Mouse (Mus musculus): Measurements from ENCODE around the gene Odf2.

Odf2 gene

DNA sequence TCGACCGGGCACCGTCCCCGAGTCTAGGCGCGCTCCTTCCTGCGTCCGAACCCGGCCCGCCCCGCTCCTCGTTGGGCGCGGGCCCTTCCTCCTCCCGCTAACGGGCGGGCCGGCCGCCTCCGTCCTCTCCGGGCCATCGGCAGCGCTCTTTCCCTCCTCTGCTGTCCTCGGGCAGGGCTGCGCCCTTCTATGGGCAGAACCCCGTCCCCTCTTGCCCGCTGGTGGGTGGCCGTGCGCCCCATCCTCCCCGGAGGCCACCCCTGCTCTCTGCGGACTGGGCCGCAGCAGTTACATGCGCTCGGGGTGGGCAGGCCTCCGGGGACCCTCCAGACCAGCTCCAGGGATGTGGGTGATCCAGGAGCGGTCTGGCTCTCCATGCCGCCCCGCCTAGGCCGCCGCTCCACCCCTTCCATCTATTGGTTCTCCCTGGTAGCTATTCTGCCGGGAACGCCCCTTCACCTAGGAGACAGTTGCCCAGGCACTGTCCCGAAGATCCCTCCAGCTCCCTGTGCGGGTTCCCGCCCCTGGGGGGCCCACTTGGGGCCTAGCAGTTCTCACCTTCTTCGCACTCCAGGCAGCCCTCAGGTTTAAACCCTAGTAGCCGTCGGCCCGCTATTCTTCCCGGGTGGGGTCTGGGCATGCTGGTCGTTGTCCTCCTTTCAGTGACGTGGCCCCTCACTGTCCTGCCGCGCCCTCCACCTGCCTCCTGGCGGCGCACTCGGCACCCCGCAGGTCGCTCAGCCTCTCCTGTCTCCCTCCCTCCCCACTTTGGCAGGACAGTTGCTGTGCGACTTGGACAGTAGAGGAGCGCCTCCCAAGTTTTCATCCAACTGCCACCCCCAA, 1.2 kb downstream of the Odf2 start:
- ChIA-PET CTCF (interaction anchor here (0.5 to 1.7 kb wide), 35 partner anchors 9 to 474 kb away, joined by 3 to 11 read pairs (median 4); partner anchors contain the start of genes Cercam (in 3 of the 4), Gle1 (in 1 of the 4), Miga2 (in 1 of the 4) and Slc27a4 (in 1 of the 4)), POLR2A (interaction anchor here (0.5 to 4.9 kb wide), 108 partner anchors 8 to 697 kb away, joined by 3 to 53 read pairs (median 4); partner anchors contain the start of genes Cercam (in 3 of the 4), Wdr34 (in 3 of the 4), Sptan1 (in 2 of the 4) and Tbc1d13 (in 2 of the 4))

DNA sequence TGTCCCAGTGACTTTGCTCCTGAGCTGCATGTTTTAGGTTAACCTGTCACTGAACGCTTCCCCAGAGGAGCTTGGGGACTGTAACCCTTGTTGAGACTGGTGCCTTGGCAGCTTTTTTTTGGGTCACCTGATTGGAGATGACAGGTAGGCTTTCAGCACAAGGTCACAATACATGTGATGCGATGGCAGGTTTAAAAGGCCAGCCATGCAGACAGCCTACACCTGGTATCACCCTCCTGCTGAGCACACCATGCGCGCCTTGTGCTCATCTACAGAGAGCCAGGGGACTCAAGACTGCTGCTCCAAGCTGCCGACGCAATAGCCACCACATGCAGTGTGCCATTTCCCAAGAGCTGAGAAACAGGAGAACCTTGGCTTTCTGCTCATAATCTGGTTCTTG, 2.8 kb downstream of the Odf2 start:
- ChIA-PET CTCF (interaction anchor here in 1 of 4 experiments (0.9 kb wide), 1 partner anchor 10 kb away, joined by 3 read pairs; no protein-coding TSS in a partner anchor), POLR2A (interaction anchor here (0.5 to 4.9 kb wide), 21 partner anchors 9 to 157 kb away, joined by 3 to 53 read pairs (median 4); partner anchors contain the start of gene Wdr34 (in 1 of the 4))

DNA sequence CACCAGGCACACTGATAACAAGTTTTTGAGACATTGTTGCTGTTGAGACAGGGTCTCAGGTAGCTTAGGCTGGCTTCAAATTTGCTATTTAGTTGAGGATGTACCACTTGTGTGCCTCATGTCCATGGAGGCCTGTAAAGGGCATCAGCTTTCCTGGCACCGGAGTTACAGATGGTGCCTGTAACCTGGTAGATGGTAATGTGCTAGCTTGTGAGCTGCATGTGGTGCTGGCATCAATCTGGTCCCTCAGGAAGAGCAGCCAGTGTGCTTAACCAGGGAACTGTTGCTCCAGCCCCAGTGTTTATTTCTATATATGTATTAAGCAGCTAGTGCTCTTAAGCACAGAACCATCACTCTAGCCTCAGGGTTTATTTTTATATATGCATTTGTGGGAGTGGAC, 7.0 kb downstream of the Odf2 start:
- POLR2A ChIA-PET, result interaction anchor here in 3 of 4 experiments (0.6 to 1.6 kb wide), 9 partner anchors 16 to 130 kb away, joined by 3 to 6 read pairs (median 3); no protein-coding TSS in a partner anchor

GRCm38 (mm10) chr2:29897366-29897765, 8.3 kb downstream of the Odf2 start:
- ChIA-PET CTCF (interaction anchor here in 1 of 4 experiments (0.6 kb wide), 1 partner anchor 12 kb away, joined by 4 read pairs; no protein-coding TSS in a partner anchor), POLR2A (interaction anchor here in 2 of 4 experiments (0.7 to 2.6 kb wide), 9 partner anchors 8 to 71 kb away, joined by 3 to 9 read pairs (median 3); partner anchors contain the start of gene Sptan1 (in 1 of the 2))

More for the DNA sequence above, 7.0 kb downstream of the Odf2 start:
- CTCF ChIA-PET, result interaction anchor here in 1 of 4 experiments (0.7 kb wide), 1 partner anchor 28 kb away, joined by 3 read pairs; no protein-coding TSS in a partner anchor

GRCm38 (mm10) chr2:29898081-29898480, 9.1 kb downstream of the Odf2 start:
- POLR2A ChIA-PET, result interaction anchor here in 3 of 4 experiments (0.8 to 2.6 kb wide), 8 partner anchors 8 to 151 kb away, joined by 3 to 9 read pairs (median 4); partner anchors contain the start of genes Odf2 (in 2 of the 3), Sptan1 (in 1 of the 3) and Wdr34 (in 1 of the 3)
- CTCF ChIA-PET, result interaction anchor here in 2 of 4 experiments (0.5 to 1.6 kb wide), 2 partner anchors 8 to 141 kb away, joined by 5 to 8 read pairs; no protein-coding TSS in a partner anchor

GRCm38 (mm10) chr2:29902194-29902593, 13.2 kb downstream of the Odf2 start:
- ChIA-PET POLR2A (interaction anchor here in 3 of 4 experiments (1.0 to 6.6 kb wide), 10 partner anchors 11 to 105 kb away, joined by 3 to 53 read pairs (median 4); partner anchors contain the start of genes Gle1 (in 1 of the 3) and Odf2 (in 1 of the 3)), CTCF (interaction anchor here in 3 of 4 experiments (1.0 to 1.8 kb wide), 4 partner anchors 10 to 15 kb away, joined by 3 to 7 read pairs (median 4); no protein-coding TSS in a partner anchor)

- ChIA-PET CTCF (interaction anchor here in 2 of 4 experiments (0.6 to 1.5 kb wide), 3 partner anchors 18 to 83 kb away, joined by 3 to 4 read pairs (median 3); no protein-coding TSS in a partner anchor), POLR2A (interaction anchor here (0.6 to 2.1 kb wide), 14 partner anchors 9 to 165 kb away, joined by 3 to 13 read pairs (median 3); partner anchors contain the start of genes Gle1 (in 1 of the 4) and Odf2 (in 1 of the 4))
Measured at GRCm38 (mm10) chr2:29908171-29908570, 19.1 kb downstream of the Odf2 start.

DNA sequence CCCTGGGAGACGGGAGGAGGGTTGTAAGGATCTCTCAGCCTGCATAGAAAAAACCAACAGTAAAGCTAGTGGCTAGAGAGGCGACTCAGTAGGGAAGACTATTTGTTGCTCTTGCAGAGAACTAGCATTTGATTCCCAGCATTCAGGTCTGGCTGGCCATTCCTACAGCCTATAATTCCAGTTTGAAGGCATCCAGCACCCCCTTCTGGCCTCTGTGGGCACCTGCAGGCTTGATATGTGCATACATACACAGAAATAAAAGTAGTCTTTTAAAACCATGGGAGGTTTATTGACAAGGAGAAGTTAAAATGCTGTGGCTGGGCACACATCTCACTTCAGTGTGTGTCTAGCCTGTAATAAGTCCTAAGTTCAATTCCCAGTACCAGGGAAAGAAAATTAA, 21.0 kb downstream of the Odf2 start:
- POLR2A ChIA-PET, result interaction anchor here in 2 of 4 experiments (0.6 to 1.4 kb wide), 6 partner anchors 14 to 169 kb away, joined by 3 to 8 read pairs (median 3); no protein-coding TSS in a partner anchor
- CTCF ChIA-PET, result interaction anchor here (0.6 to 1.5 kb wide), 8 partner anchors 7 to 224 kb away, joined by 3 to 5 read pairs (median 3); no protein-coding TSS in a partner anchor

DNA sequence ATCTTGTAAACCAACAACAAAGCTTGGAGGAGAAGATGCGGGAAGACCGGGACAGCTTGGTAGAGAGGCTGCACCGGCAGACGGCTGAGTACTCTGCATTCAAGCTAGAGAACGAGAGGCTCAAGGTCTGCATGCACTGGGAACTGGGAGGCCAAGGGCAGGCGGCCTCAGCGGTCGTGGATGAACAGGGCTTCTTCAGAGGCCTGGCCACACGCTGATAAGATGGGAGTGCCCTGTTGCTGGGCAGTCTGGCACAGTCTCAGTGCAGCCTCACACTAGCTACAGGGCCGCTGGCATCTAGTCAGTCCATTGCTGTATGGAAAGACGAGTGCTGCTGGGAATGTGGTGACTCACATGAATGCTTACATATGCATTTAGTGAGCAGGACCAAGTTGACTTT, 28.6 kb downstream of the Odf2 start:
- CTCF ChIA-PET, result no interaction called here
- POLR2A ChIA-PET, result interaction anchor here in 2 of 4 experiments (1.0 to 2.2 kb wide), 9 partner anchors 12 to 148 kb away, joined by 3 to 9 read pairs (median 3); no protein-coding TSS in a partner anchor

DNA sequence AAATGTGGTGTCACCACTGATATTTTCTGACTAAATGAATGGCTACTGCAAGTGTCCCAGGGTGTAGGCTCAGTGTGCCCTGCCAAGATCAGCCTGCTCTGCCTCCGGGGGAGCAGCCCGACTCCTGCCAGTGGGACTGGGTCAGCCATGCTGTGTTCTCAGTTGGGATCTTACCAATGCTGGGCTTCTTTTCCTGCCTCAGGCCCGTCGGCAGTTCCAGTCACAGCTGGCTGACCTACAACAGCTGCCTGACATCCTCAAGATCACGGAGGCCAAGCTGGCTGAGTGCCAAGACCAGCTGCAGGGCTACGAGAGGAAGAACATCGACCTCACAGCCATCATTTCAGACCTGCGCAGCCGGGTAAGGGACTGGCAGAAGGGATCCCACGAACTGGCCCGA, 33.0 kb downstream of the Odf2 start:
- CTCF ChIA-PET, result interaction anchor here in 3 of 4 experiments (0.7 to 1.2 kb wide), 6 partner anchors 13 to 798 kb away, joined by 3 to 5 read pairs (median 3); partner anchors contain the start of genes Gle1 (in 1 of the 3) and Setx (in 1 of the 3)

GRCm38 (mm10) chr2:29926542-29926941, 37.5 kb downstream of the Odf2 start:
- ChIA-PET POLR2A (interaction anchor here in 2 of 4 experiments (0.6 to 1.7 kb wide), 9 partner anchors 12 to 235 kb away, joined by 3 to 7 read pairs (median 3); no protein-coding TSS in a partner anchor), CTCF (interaction anchor here in 1 of 4 experiments (1.2 kb wide), 1 partner anchor 68 kb away, joined by 3 read pairs; no protein-coding TSS in a partner anchor)

More for the DNA sequence above, 33.0 kb downstream of the Odf2 start:
- POLR2A ChIA-PET, result interaction anchor here in 3 of 4 experiments (0.6 to 2.2 kb wide), 21 partner anchors 9 to 1233 kb away, joined by 3 to 8 read pairs (median 3); partner anchors contain the start of genes Ddx31 (in 1 of the 3) and Gtf3c4 (in 1 of the 3)

GRCm38 (mm10) chr2:29930506-29930905, 41.5 kb downstream of the Odf2 start:
- CTCF ChIA-PET, result interaction anchor here (0.6 to 1.5 kb wide), 9 partner anchors 14 to 231 kb away, joined by 3 to 8 read pairs (median 3); partner anchors contain the start of gene Coq4 (in 1 of the 4)
- POLR2A ChIA-PET, result interaction anchor here (0.5 to 2.3 kb wide), 13 partner anchors 8 to 181 kb away, joined by 3 to 8 read pairs (median 3); partner anchors contain the start of gene Urm1 (in 1 of the 4)

- ChIA-PET CTCF (interaction anchor here (0.6 to 1.5 kb wide), 8 partner anchors 13 to 230 kb away, joined by 3 to 7 read pairs (median 3); no protein-coding TSS in a partner anchor), POLR2A (interaction anchor here (0.6 to 2.3 kb wide), 12 partner anchors 9 to 182 kb away, joined by 3 to 8 read pairs (median 3); partner anchors contain the start of gene Urm1 (in 1 of the 4))
Measured at GRCm38 (mm10) chr2:29931194-29931593, 42.2 kb downstream of the Odf2 start.

- ChIA-PET POLR2A (interaction anchor here (0.6 to 5.0 kb wide), 23 partner anchors 10 to 245 kb away, joined by 3 to 34 read pairs (median 4); partner anchors contain the start of genes Sptan1 (in 3 of the 4), Odf2 (in 1 of the 4) and Wdr34 (in 1 of the 4)), CTCF (interaction anchor here in 2 of 4 experiments (0.6 to 1.4 kb wide), 6 partner anchors 13 to 249 kb away, joined by 3 to 7 read pairs (median 3); no protein-coding TSS in a partner anchor)
Measured at GRCm38 (mm10) chr2:29934906-29935599, 46.0 kb downstream of the Odf2 start, which contains the start of gene Gle1. Gene Gle1, plus strand, starts transcription at chr2:29935426.

GRCm38 (mm10) chr2:29940073-29940472, 51.1 kb downstream of the Odf2 start:
- ChIA-PET CTCF (no interaction called here), POLR2A (interaction anchor here in 3 of 4 experiments (0.6 to 1.7 kb wide), 10 partner anchors 11 to 1573 kb away, joined by 3 to 7 read pairs (median 4); no protein-coding TSS in a partner anchor)

DNA sequence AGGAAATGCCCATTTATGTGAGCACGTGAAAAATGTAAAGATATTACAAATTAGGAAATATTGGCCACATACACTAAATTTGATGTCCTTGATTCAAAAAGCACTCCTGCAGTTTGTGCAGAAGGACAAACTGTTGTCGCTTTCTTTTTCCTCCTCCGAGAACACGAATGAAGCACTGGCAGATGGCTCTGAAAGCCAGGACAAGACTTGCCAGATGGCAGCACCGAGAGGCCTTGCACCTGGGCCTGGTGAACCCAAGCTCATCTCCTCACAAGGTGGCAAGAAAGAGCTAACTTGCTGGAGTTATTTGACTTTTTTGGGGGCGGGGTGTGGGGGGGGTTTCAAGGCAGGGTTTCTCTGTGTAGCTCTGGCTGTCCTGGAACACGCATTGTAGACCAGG, 51.8 kb downstream of the Odf2 start:
- POLR2A ChIA-PET, result interaction anchor here in 2 of 4 experiments (0.5 to 1.7 kb wide), 8 partner anchors 10 to 484 kb away, joined by 3 to 7 read pairs (median 4); no protein-coding TSS in a partner anchor
- CTCF ChIA-PET, result interaction anchor here in 1 of 4 experiments (0.6 kb wide), 1 partner anchor 1917 kb away, joined by 12 read pairs; no protein-coding TSS in a partner anchor
